Mouse (Mus musculus): ENCODE data around the gene Col6a4. TPM values are rescaled to one million over a fixed set of nuclear protein-coding genes. Genes with fewer than 3 reads are reported as not detected.

Col6a4 gene
- total RNA-seq, 2 experiments from 2014 or later = 1.8 to 2.7 TPM

- DNase-seq (ENCODE audit: low spot score in 2 of 2) = no peak
- intact Hi-C loops (cut with DNase I) = no loop called here
These were observed 122.8 kb downstream of the Col6a4 start for GRCm38 (mm10) chr9:105973736-105974135.

DNA sequence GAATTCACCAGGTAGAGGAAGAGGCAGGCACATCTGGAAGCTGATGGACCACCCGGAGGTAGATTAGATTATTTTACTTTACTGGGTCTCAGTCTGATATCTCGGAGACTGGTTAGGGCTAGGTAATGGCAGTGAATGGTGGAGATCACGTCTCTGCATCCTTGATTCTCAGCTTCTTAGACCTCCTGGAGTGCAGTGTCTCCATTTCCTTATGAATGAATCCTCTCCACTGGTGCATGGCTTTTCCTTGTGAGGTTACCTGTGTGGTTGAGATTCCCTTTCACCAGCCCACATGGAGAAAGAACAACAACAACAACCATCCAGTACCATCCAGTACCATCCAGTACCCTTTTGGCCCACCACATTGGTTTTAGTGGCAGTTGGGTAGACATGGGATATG is 124.6 kb downstream of the Col6a4 start:
- intact Hi-C loops (cut with DNase I) = no loop called here
- no peak for DNase-seq (ENCODE audit: low spot score in 2 of 2)

DNA sequence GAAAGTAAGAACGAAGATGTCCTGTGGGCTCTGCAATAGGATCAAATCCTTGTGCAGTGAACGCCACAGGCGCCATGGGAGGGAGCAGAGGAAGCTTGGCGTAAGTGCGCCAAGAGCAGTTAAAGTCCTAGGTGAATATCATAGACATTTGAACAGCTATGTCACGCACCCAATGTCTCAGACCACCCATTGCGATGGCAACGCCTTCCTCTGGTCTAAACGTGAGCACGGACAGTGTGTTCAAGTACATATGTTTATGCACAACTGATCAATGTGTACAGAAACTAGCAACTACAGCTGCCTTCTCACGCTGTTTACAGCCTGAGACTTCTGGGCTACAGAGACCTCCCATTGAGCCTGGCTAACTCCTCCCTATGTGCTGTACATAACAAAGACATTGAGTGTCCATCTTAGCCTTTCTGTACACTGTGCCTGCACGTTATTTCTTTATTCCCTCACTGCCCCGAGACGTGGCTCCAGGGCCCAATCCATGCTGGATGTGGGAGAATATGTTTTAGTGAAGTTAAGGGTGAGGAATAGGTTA is 125.2 kb downstream of the Col6a4 start:
- intact Hi-C loops (cut with DNase I) = no loop called here
- no peak for DNase-seq (ENCODE audit: low spot score in 2 of 2)

GRCm38 (mm10) chr9:105970901-105971300 is 125.7 kb downstream of the Col6a4 start:
- no peak for DNase-seq (ENCODE audit: low spot score in 2 of 2)
- intact Hi-C loops (cut with DNase I) = no loop called here

GRCm38 (mm10) chr9:105967976-105968375 is 128.6 kb downstream of the Col6a4 start:
- no peak for DNase-seq (ENCODE audit: low spot score in 2 of 2)
- intact Hi-C loops (cut with DNase I) = no loop called here

- intact Hi-C loops (cut with DNase I) = no loop called here
- DNase-seq (ENCODE audit: low spot score in 2 of 2) = no peak
These were observed 136.1 kb downstream of the Col6a4 start, which contains the start of gene Col6a5 for GRCm38 (mm10) chr9:105960533-105960932. Gene Col6a5 (minus strand): TSS chr9:105960643.

DNA sequence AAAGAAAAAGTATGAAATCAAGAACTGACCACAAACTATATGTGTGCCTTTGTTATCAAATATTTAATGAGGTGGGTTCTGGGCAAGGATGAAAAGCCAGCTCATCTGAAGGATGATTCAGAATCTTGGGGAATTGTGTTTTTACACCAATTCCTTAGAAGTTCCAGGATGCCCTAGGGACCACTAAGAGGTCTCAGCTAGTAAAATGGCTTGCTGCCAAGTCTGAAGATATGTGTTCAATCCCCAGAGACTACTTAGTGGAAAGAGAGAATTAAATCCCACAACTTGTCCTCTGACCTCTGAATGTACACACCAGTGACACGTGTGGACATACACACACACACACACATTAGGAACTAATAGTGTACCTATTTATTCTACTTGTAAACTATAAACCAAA is 137.5 kb downstream of the Col6a4 start:
- DNase-seq (ENCODE audit: low spot score in 2 of 2) = no peak
- intact Hi-C loops (cut with DNase I) = no loop called here

- intact Hi-C loops (cut with DNase I) = no loop called here
- DNase-seq (ENCODE audit: low spot score in 2 of 2) = peak; percentile 20 to 49
These were observed 146.8 kb downstream of the Col6a4 start for GRCm38 (mm10) chr9:105949755-105950154.

DNA sequence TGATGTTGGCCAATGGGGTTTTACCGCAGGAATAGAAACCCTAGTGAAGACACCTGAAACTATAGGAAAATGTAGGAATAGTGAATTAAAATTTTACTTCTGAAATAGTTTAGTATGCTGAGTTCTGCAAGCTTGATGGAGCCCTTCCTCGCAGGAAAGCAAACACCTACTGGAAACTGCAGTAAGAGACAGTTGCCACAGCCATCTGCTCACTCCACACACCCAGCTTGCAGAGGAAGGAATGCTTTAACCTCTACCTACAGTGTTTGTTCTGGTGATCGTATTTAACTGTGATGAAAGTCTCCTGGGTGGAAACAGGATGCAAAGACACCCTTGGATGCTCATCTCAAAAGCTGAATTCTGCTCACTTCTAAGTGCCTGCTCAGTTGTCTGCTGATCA is 149.0 kb downstream of the Col6a4 start:
- DNase-seq (ENCODE audit: low spot score in 2 of 2) = peak; percentile 66 to 87
- intact Hi-C loops (cut with DNase I) = no loop called here

Other genes with a start within 250 kb of the Col6a4 start
- gene Col6a5, start 136.1 kb downstream of the Col6a4 start, total RNA-seq (2021) = under 1 TPM; 0.27 to 0.53 TPM
- gene Glyctk, start 61.4 kb upstream of the Col6a4 start, total RNA-seq (2021) = 1 to 10 TPM; 3.3 to 5.3 TPM
- 100 to 1,000 TPM; 136 to 141 TPM for gene Wdr82, start 74.1 kb upstream of the Col6a4 start, total RNA-seq (2021)
- gene Ppm1m, start 103.0 kb upstream of the Col6a4 start, total RNA-seq (2021) = 10 to 100 TPM; 18.0 to 24.7 TPM
- 10 to 100 TPM; 55.1 to 59.6 TPM for gene Twf2, start 106.3 kb upstream of the Col6a4 start, total RNA-seq (2021)
- gene Tlr9, start 125.8 kb upstream of the Col6a4 start, total RNA-seq (2021) = 1 to 10 TPM; 1.1 to 1.2 TPM
- gene Alas1, start 151.9 kb upstream of the Col6a4 start, total RNA-seq (2021) = 100 to 1,000 TPM; 135 to 144 TPM
- gene Poc1a, start 184.3 kb upstream of the Col6a4 start, total RNA-seq (2021) = 10 to 100 TPM; 17.2 to 18.9 TPM